Mouse (Mus musculus) left cerebral cortex, postnatal 4 days (tissue): ENCODE measurements around the gene Sstr5. TPM values are rescaled to one million over a fixed set of nuclear protein-coding genes. Genes with fewer than 3 reads are reported as not detected.

Experiments used
- total RNA-seq, 2 experiments: library from RNA; stranded (reverse); gene quantifications; 2 replicates each; pipeline ENCODE4 v1.2.3; 2021

Sstr5 gene
- total RNA-seq, 2 experiments from 2014 or later = 0.58 to 0.72 TPM

Other genes starting within 250 kb of the Sstr5 start
- 10 to 100 TPM in 1 of 2 experiments, 1 to 10 TPM in 1; 5.2 to 24.2 TPM for gene Baiap3, start 240.9 kb downstream of the Sstr5 start, total RNA-seq
- gene Ube2i, start 222.7 kb downstream of the Sstr5 start, total RNA-seq = 100 to 1,000 TPM; 297 to 302 TPM
- 1 to 10 TPM; 1.2 to 1.3 TPM for gene Prss34, start 198.9 kb downstream of the Sstr5 start, total RNA-seq
- not detected for gene Prss28, start 188.6 kb downstream of the Sstr5 start, total RNA-seq
- not detected for gene Prss29, start 178.6 kb downstream of the Sstr5 start, total RNA-seq
- gene Tpsab1, start 151.7 kb downstream of the Sstr5 start, total RNA-seq = 1 to 10 TPM in 1 of 2 experiments, under 1 TPM in 1; 0.62 to 2.5 TPM
- 10 to 100 TPM in 1 of 2 experiments, 1 to 10 TPM in 1; 8.1 to 16.4 TPM for gene Tpsb2, start 131.0 kb downstream of the Sstr5 start, total RNA-seq
- not detected for gene Tpsg1, start 128.0 kb downstream of the Sstr5 start, total RNA-seq
- gene Cacna1h, start 63.5 kb downstream of the Sstr5 start, total RNA-seq = 100 to 1,000 TPM in 1 of 2 experiments, 10 to 100 TPM in 1; 96.9 to 103 TPM
- 1 to 10 TPM in 1 of 2 experiments, under 1 TPM in 1; 0.70 to 1.6 TPM for gene Tekt4, start 42.7 kb downstream of the Sstr5 start, total RNA-seq
- 10 to 100 TPM; 29.9 to 38.1 TPM for gene Sox8, start 73.4 kb upstream of the Sstr5 start, total RNA-seq
- gene Lmf1, start 81.8 kb upstream of the Sstr5 start, total RNA-seq = 10 to 100 TPM; 19.4 to 21.5 TPM
- 10 to 100 TPM in 1 of 2 experiments, 1 to 10 TPM in 1; 9.9 to 16.3 TPM for gene Gng13, start 219.9 kb upstream of the Sstr5 start, total RNA-seq
- 1 to 10 TPM; 4.3 to 5.8 TPM for gene Chtf18, start 230.1 kb upstream of the Sstr5 start, total RNA-seq
- gene Rpusd1, start 230.4 kb upstream of the Sstr5 start, total RNA-seq = 10 to 100 TPM; 21.1 to 25.4 TPM
- not detected for gene Mslnl, start 238.8 kb upstream of the Sstr5 start, total RNA-seq